Mouse (Mus musculus): ENCODE data around the gene Ick. TPM values are rescaled to one million over a fixed set of nuclear protein-coding genes. Genes with fewer than 3 reads are reported as not detected.

Gene Ick
- polyA plus RNA-seq, 1 experiment: 13.0 TPM

GRCm38 (mm10) chr9:78121358-78121757, 12.4 kb downstream of the Ick start:
- TF ChIP-seq GATA1 (IDR thresholded peaks at IDR 0.05; ENCODE audit: low read length): no peak

- TF ChIP-seq GATA1 (IDR thresholded peaks at IDR 0.05; ENCODE audit: low read length): no peak
These were observed 13.0 kb downstream of the Ick start for GRCm38 (mm10) chr9:78121985-78122384.

DNA sequence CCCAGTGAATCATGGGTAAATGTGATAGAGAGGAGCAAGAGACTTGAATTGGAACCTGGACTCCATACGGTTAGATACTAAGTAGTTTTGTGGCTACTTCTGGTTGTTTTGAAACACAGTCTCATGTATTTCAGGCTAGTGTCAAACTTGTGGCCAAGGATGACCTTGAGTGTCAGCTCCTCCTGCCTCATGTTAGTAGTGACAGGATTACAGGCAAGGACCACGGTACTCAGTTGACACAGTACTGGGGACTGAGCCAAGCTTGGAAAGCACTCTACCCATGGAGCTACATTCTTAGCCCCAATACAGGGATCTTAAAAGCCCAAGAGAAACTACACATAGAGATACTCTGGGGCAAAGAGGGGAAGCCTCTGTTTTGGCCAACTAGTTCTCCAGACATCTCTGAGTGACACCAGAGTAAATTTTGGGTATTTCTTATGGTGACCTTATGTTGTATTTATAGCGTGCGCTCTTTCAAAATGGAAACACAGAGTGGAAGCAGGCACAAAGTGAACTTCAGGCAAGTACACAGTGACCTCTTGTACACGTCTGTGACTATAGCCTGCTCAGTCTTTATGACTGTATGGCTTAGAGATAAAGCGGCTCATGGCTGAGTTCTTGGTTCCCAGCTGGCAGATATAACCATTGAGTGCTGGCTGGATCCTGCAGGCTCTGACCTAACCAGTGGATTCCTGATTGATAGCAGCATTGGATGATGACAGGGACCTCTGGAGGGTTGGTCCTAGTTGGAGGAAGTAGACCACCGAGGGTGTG, 14.1 kb downstream of the Ick start:
- no peak for TF ChIP-seq GATA1 (IDR thresholded peaks at IDR 0.05; ENCODE audit: low read length)

GRCm38 (mm10) chr9:78124297-78124696, 15.3 kb downstream of the Ick start:
- TF ChIP-seq GATA1 (IDR thresholded peaks at IDR 0.05; ENCODE audit: low read length): no peak

DNA sequence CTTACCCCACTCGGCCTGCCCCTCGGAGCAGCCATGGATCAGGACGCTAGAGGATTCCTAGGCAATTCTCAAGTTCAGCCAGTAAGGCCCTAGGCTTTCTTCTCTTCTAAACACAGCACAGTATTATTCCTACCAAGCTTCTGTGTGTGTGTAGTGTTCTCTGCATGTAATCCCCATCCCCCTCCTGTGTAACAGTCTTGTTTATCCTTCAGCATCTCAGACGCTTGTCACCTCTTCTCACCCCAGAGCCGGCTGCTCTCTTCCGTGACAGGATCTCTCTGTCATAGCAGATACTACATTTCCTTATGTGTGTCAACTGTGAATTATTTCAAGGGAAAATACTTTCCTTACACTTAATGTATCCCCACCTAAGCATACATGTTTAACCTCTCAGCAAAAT, 17.0 kb downstream of the Ick start:
- TF ChIP-seq GATA1 (IDR thresholded peaks at IDR 0.05; ENCODE audit: low read length): no peak

- no peak for TF ChIP-seq GATA1 (IDR thresholded peaks at IDR 0.05; ENCODE audit: low read length)
These were observed 17.7 kb downstream of the Ick start for GRCm38 (mm10) chr9:78126643-78127042.

DNA sequence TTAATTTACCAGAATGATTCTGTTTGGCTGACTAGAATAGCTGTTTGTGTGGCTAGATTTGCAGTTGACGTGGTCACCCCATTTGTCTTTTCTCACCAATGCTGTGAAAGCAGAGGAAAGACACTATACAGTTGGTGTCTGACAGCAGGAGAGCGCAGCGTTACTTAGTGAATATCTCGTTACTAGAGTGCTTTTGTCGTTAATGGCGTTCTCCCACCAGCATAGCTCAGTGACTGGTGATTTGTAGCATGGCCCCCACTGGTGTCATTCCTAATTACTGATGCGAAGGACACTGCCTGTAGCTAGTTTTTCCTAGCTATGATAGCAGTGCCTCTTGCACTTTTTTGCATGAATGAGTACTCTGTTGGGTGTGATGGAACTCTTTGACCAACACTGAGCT, 26.7 kb downstream of the Ick start:
- no peak for TF ChIP-seq GATA1 (IDR thresholded peaks at IDR 0.05; ENCODE audit: low read length)

DNA sequence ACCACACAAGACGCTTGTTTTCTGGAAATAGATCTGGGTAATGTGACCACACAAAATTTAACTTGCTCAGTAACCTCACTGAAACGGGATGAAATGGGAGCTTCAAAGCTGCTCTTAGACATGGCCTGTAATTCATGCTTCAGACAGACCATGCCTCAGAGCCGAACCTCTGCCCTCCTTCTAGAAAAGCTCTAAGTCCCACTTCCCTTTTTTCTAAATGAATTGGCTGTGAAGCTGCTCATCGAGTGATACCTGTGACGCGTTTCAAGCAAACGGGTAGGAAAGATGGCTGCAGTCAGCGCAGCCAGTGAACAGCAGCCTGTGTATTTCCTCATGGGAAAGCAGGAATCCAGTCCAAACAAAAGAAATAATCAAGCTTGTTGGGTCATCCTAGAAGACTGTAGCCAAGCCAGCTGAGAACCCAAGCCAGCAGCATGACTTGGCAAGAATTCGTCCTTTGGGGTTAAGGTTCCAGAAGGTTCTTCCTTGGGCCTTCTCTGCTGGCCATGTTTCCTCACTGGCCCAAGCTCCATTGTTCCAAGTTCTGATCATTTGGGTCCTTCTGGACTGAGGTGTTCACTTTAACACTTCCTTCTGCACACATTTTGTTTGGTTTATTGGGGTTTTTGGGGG, 29.2 kb downstream of the Ick start:
- no peak for TF ChIP-seq GATA1 (IDR thresholded peaks at IDR 0.05; ENCODE audit: low read length)

GRCm38 (mm10) chr9:78139463-78139862, 30.5 kb downstream of the Ick start:
- TF ChIP-seq GATA1 (IDR thresholded peaks at IDR 0.05; ENCODE audit: low read length): no peak

DNA sequence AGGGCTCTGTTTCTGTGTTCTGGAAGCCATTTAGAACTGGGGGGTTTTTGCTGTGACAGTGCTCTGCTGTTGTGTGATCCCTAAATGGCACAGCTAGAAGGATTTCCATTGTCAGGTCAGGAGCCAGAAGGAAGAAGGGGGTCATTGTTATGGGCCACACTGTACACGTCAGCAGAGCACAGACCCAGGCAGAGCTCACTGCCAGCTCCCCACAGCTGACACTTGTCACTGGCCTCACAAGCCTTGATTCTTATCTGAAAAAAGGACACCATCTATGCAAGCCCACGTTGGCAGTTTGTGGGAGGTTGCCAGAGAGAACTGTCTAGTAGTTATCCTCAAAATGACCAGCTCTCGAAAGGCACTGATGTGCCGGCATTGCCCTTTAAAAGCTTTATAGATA, 37.1 kb downstream of the Ick start:
- no peak for TF ChIP-seq GATA1 (IDR thresholded peaks at IDR 0.05; ENCODE audit: low read length)

GRCm38 (mm10) chr9:78146627-78147026, 37.6 kb downstream of the Ick start:
- TF ChIP-seq GATA1 (IDR thresholded peaks at IDR 0.05; ENCODE audit: low read length): no peak

DNA sequence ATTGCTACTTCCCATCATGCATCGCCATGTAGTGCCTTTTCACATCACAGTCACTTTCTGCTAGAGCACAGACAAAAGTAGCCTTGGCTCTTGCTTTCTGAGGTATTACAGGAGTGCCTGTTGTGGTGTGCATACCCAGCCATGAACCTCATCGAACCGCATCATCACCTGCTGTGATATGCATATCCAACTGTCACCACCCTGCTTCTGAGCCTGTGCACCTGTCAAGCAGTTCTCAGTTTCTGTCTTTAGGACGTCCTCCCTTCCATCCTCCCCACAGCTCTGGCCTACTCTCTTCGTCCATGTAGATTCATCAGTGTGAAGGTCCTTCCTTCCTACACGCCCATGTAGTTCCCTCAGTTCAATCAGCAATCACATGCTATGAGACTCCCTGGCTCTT, 39.2 kb downstream of the Ick start:
- TF ChIP-seq GATA1 (IDR thresholded peaks at IDR 0.05; ENCODE audit: low read length): no peak

DNA sequence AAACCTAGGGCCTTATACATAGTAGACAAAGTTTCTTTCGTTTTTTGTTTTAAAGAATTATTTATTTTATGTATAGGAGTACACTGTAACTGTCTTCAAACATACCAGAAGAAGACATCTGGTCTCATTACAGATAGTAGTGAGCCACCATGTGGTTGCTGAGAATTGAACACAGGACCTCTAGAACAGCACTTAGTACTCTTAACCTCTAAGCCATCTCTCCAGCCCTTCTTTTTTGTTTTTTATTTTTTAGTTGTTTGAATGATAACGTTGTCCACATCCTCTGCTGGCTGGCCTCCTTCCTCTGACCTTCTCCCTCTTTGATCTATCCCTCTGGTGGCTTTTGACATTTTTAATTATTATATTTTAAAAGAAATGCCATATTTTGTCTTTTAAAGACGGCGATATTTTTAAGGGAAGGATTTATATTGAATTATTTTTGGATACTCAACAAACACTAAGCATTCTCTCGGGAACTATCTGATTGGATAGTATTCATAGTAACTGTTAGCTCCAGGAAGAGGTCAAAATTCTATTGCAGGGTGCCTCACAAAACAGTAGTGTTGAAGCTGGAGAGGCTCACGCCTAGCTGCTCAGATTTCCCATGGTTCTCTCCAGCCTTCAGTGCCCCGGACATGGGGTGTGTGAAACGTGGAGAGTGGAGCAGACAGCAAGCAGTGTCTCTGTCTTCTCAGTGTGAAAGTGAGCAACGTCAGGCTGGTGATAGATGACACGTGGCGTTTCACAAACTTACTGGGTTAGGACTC, 45.4 kb downstream of the Ick start:
- TF ChIP-seq GATA1 (IDR thresholded peaks at IDR 0.05; ENCODE audit: low read length): no peak

DNA sequence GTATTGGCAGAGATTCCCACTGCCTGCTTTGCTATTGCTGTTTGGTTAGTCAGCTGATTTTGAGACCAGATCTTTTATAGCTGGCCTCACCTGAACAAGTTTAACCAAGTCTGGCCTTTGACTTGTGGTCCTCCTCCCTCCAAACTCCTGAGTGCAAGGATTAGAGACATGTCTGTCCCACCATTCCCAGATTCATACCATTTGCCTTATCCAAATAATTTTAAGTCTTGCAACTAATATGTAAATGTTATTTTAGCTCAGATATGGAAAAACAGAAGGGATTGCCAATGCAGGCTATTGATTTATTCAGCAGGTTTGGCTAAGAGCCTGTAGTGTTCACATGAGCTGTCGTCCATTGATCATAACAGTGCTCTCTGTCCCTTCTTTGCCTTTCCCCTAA, 48.2 kb downstream of the Ick start:
- no peak for TF ChIP-seq GATA1 (IDR thresholded peaks at IDR 0.05; ENCODE audit: low read length)

DNA sequence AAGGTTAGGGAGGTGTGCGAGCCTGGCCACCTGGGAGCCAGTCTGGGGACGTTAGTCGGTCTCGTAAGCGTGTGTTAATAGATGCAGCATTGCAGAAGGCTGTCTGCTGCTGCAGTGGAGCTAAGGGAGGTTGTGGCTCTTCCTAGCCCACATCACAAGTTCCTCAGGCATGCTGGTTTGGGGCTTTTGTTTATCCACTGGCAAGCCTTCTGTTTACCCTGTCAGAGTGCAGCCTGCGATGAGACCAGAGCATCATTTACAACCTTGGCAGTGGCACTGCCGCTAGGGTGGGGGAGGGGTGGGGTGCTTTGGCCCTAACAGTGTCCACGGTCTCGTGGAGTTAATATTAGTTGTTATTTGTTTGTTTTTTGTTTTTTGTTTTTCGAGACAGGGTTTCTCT, 54.3 kb downstream of the Ick start:
- TF ChIP-seq GATA1 (IDR thresholded peaks at IDR 0.05; ENCODE audit: low read length): no peak

- no peak for TF ChIP-seq GATA1 (IDR thresholded peaks at IDR 0.05; ENCODE audit: low read length)
These were observed 55.7 kb downstream of the Ick start for GRCm38 (mm10) chr9:78164741-78165140.

Data from G1E-ER4 (cell line).